Mouse (Mus musculus) MEL (cell line): ENCODE results near the gene Olfr718-ps1.

Experiments
- BHLHE40 ChIP-seq: IDR thresholded peaks from 2 replicates; pipeline ENCODE4 v1.6.1; 2012; ENCODE audit warnings: low read depth, mild to moderate bottlenecking, inconsistent platforms, low read length, improper control_type of control experiment, borderline replicate concordance
- CHD1 ChIP-seq: IDR thresholded peaks from 2 replicates; pipeline ENCODE4 v1.6.1; 2012; ENCODE audit warnings: low read depth, mild to moderate bottlenecking, inconsistent platforms, low read length, improper control_type of control experiment
- CTCF ChIP-seq, 3 experiments: IDR thresholded peaks in 2 of 3; conservative IDR thresholded peaks in 1 of 3; 2 replicates each; pipeline ENCODE4 v1.5.1; 2011 to 2012; ENCODE audit warnings: low read length in 3 of 3, low read depth in 2 of 3, mild to moderate bottlenecking in 2 of 3, improper control_type of control experiment in 1 of 3, inconsistent platforms in 1 of 3, mixed read lengths in 1 of 3, moderate library complexity in 1 of 3; ENCODE audit not compliant: control insufficient read depth in 1 of 3, insufficient read depth in 1 of 3, poor library complexity in 1 of 3, severe bottlenecking in 1 of 3
- E2F4 ChIP-seq: IDR thresholded peaks from 2 replicates; pipeline ENCODE4 v1.6.1; 2011; ENCODE audit warnings: low read depth, low read length, improper control_type of control experiment, borderline replicate concordance
- EP300 ChIP-seq, 2 experiments: IDR thresholded peaks; 2 replicates each; pipeline ENCODE4 v1.6.1; 2011; ENCODE audit warnings: improper control_type of control experiment in 2 of 2, low read length in 2 of 2, low read depth in 1 of 2, mild to moderate bottlenecking in 1 of 2
- GATA1 ChIP-seq: IDR thresholded peaks from 2 replicates; pipeline ENCODE4 v1.6.1; 2011; ENCODE audit warnings: low read depth, low read length, improper control_type of control experiment
- JUND ChIP-seq: IDR thresholded peaks from 2 replicates; pipeline ENCODE4 v1.6.1; 2011; ENCODE audit warnings: low read depth, mild to moderate bottlenecking, improper control_type of control experiment, low read length
- MAX ChIP-seq: IDR thresholded peaks from 2 replicates; pipeline ENCODE4 v1.6.1; 2011; ENCODE audit warnings: low read length, improper control_type of control experiment
- MYC ChIP-seq: IDR thresholded peaks from 2 replicates; pipeline ENCODE4 v1.6.1; 2011; ENCODE audit warnings: low read depth, mild to moderate bottlenecking, low read length, improper control_type of control experiment, moderate library complexity
- NRF1 ChIP-seq: IDR thresholded peaks from 2 replicates; pipeline ENCODE4 v1.6.1; 2014; ENCODE audit warnings: low read depth, mild to moderate bottlenecking, inconsistent platforms, low read length, improper control_type of control experiment, moderate library complexity; ENCODE audit not compliant: poor library complexity, insufficient read depth, severe bottlenecking
- POLR2A ChIP-seq, 2 experiments: IDR thresholded peaks; 2 replicates each; pipeline ENCODE4 v1.6.1; 2011 to 2012; ENCODE audit warnings: low read length in 2 of 2, mild to moderate bottlenecking in 2 of 2, control low read depth in 1 of 2, improper control_type of control experiment in 1 of 2, low read depth in 1 of 2, moderate library complexity in 1 of 2; ENCODE audit not compliant: control insufficient read depth in 1 of 2, insufficient read depth in 1 of 2, poor library complexity in 1 of 2
- RAD21 ChIP-seq: IDR thresholded peaks from 2 replicates; pipeline ENCODE4 v1.6.1; 2011; ENCODE audit warnings: mild to moderate bottlenecking, low read depth, low read length, improper control_type of control experiment
- RCOR1 ChIP-seq: IDR thresholded peaks from 2 replicates; pipeline ENCODE4 v1.6.1; 2012; ENCODE audit warnings: low read depth, mild to moderate bottlenecking, inconsistent platforms, low read length, improper control_type of control experiment
- USF1 ChIP-seq: IDR thresholded peaks from 2 replicates; pipeline ENCODE4 v1.6.1; 2014; ENCODE audit warnings: low read depth, mild to moderate bottlenecking, inconsistent platforms, low read length, improper control_type of control experiment, moderate library complexity

GRCm38 (mm10) chr5:143137580-143137979, 9.8 kb downstream of the Olfr718-ps1 start:
- TF ChIP-seq MAX (no peak), BHLHE40 (no peak), EP300 (IDR thresholded peaks at IDR 0.05; ENCODE audit: low read depth in 1 of 2, low read length in 2 of 2) (no peak), POLR2A (IDR thresholded peaks at IDR 0.05; ENCODE audit: control insufficient read depth in 1 of 2, insufficient read depth in 1 of 2, low read depth in 1 of 2, low read length in 2 of 2, poor library complexity in 1 of 2) (no peak), CTCF (IDR thresholded peaks at IDR 0.05 in 2 of 3, conservative IDR thresholded peaks at IDR 0.05 in 1 of 3; ENCODE audit: control insufficient read depth in 1 of 3, insufficient read depth in 1 of 3, low read depth in 2 of 3, low read length in 3 of 3, poor library complexity in 1 of 3, severe bottlenecking in 1 of 3) (no peak), RAD21 (no peak), E2F4 (no peak), MYC (no peak), NRF1 (no peak), USF1 (no peak), RCOR1 (no peak), GATA1 (no peak), JUND (no peak), CHD1 (no peak)
